Mouse (Mus musculus) telencephalon, adult 2 months (tissue): ENCODE measurements around the gene Rmi2.

Source experiments
- DNase-seq: peaks from one replicate; pipeline ENCODE4 v3.0.0-alpha.2; 2011; ENCODE audit warnings: low read depth, low spot score

Rmi2 gene

GRCm38 (mm10) chr16:10919856-10920255 is 85.0 kb downstream of the Rmi2 start:
- DNase-seq, result no peak

- no peak for DNase-seq
These were observed 88.7 kb downstream of the Rmi2 start for GRCm38 (mm10) chr16:10923561-10923960.

DNA sequence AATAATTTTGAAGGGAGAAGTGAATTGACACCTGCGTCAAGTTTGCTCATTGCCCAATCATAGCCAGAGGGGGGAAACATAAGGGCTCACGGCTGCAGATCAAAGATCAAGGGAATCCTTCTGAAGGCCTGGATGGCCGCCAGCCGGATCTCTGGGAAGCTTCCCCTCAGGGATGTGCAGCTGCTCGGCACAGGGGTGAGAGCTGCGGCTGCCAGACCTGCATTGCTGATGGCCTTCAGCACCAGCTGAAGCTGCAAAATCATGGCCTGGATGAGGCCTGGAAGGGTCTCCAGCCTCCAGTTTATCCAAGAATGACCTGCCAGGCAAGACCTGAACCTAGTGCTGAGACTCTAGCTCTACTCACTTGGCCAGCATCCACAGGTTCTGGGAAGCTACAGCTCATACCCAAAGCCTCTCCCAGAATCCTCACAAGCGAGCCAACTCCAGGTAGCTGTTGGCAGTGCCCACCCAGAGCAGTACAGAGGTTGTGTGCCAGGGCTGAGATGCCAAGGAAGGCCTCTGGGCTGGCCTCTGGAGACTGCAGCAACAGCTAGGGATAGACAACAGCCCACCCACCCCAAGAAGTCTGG is 90.8 kb downstream of the Rmi2 start:
- no peak for DNase-seq

DNA sequence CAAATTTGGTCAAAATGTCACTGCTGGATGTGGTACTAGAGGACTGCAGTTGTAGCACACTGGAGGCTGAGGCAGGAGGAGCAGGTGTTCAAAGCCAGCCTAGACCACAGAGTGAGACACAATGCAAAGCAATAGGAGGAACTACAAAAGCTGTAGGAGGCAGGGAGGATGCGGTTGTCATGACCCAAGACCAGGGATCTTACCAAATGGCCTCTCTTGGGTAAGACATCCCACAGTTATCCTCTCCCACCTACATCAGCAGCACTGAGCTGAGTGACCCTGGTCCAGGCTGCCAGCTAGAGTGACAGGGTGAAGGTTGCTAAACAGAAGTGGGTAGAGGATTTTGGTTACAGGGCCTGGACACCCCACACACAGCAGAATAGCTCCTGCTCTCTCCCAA is 92.2 kb downstream of the Rmi2 start:
- DNase-seq, result no peak

- DNase-seq, result no peak
These were observed 98.5 kb downstream of the Rmi2 start for GRCm38 (mm10) chr16:10933372-10933771.

- no peak for DNase-seq
These were observed 99.2 kb downstream of the Rmi2 start for GRCm38 (mm10) chr16:10934047-10934446.

DNA sequence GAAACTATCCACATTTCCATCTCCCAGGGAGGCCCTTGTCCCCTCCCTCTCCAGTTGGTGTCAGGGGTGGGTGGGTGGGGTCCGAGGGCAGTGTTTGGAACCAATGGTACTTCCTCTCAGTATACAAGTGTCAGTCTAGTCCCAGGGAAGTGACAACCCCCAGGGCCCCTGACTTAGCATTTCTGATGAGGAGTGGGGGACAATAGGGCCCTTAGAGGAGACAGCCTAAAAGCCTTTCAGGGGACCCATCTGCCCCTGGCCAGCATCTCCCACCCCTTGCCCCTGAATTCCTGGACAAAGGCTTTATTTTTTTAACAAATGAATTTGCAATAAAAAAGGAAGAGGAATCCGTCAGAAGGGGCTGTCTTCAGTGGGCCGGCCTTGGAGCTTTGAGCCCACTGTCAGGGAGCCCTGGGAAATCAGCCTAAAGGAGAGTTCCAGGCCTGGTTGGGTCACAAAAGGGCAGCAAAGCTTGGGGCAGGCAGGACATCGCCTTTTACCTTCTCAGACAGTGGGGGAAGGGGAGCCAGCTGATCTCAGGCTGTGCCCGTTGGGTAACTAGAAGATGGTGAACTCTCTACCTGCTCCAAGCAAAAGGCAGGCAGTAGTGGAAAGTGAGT is 102.0 kb downstream of the Rmi2 start:
- no peak for DNase-seq

DNA sequence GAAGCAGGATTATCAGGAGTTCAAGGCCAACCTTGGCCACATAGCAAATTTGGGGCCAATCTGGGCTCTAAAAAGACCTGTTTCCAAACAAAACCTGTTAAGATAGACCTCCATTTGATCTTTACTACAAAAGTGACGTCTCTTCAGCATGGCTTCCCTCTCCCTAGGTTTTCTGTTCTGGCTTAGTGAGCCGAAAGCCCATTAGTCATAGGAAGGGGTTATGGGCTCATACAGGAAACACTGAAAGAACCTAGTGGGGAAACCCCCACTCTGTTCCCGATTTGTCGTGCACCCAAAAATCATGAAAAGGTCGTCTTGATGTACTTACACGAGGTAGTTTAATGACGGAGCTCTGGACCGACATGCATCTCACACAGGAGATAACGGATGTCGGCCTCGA is 102.6 kb downstream of the Rmi2 start:
- DNase-seq, result no peak

- no peak for DNase-seq
These were observed 105.1 kb downstream of the Rmi2 start for GRCm38 (mm10) chr16:10939932-10940331.

GRCm38 (mm10) chr16:10940661-10941060 is 105.8 kb downstream of the Rmi2 start:
- no peak for DNase-seq
